Mouse (Mus musculus) layer of hippocampus, adult 2 months (tissue): ENCODE measurements around the gene Sptssa. TPM values are rescaled to one million over a fixed set of nuclear protein-coding genes. Genes with fewer than 3 reads are reported as not detected.
A peak's percentile ranks its signal among the peaks of the same experiment; 100 is the strongest.

Experiments
- DNase-seq, 2 experiments: peaks; one replicate each; pipeline ENCODE4 v3.0.0; 2022; ENCODE audit warnings: low spot score in 2 of 2
- H3K27ac ChIP-seq: fragments of 200-600 bp; 2 replicates; pipeline ENCODE4 v1.8.1; 2022
- H3K4me3 ChIP-seq: fragments of 200-600 bp; 2 replicates; pipeline ENCODE4 v1.8.1; 2022; ENCODE audit warnings: mild to moderate bottlenecking
- CTCF ChIP-seq: fragments of 200-600 bp; conservative IDR thresholded peaks from 2 replicates; pipeline ENCODE4 v1.8.1; 2022; ENCODE audit warnings: antibody characterized with exemption, mild to moderate bottlenecking, moderate library complexity
- total RNA-seq, 2 experiments: library from RNA; stranded (reverse); gene quantifications; 2 replicates each; pipeline ENCODE4 v1.2.3; 2021

The Sptssa gene
- total RNA-seq, 2 experiments from 2014 or later, result 21.9 to 25.1 TPM

DNA sequence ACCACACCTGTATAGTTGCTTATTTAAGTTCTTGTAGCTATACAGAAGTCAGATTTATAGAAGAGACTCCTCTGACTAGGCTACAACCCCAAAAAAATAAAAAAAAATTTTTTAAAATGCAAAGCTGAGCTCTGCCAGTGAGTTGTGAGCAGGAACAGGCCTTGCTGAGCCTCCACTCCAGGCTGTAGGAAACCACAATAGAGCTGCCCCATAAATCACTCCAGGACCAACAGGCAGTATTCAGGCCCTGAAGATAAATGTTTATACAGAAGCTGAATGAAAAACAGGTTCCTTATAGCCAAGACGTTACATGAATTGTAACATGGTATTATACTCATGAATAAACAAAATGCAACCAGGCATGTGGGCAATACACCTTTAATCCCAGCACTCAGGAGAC is 5.2 kb downstream of the Sptssa start:
- peak in 1 of 2 experiments; percentile 1 for DNase-seq
- Histone ChIP-seq H3K27ac (no peak overlapping the region), H3K4me3 (no peak overlapping the region)
- no peak for TF ChIP-seq CTCF

DNA sequence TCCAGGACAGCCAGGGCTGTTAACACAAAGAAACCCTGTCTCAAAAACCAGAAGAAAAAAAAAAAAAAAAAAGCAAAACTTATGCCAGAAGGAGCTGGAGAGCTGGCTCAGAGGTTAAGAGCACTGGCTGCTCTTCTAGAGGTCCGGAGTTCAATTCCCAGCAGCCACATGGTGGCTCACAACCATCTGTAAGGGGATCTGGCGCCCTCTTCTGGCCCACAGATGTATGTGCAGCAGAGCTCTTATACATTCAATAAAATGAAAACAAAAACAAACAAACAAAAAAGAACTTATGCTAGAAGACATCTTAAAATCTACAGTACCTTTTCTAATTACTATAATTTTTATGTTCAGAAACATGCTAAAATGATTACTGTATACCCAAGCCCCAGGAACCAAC is 11.4 kb downstream of the Sptssa start:
- DNase-seq, result no peak
- Histone ChIP-seq H3K4me3 (no peak overlapping the region), H3K27ac (no peak overlapping the region)
- peak; percentile 60 for TF ChIP-seq CTCF

- no peak for DNase-seq
- no peak overlapping the region for H3K27ac ChIP-seq
- TF ChIP-seq CTCF, result no peak
- H3K4me3 ChIP-seq, result no peak overlapping the region
These were observed 13.0 kb downstream of the Sptssa start for GRCm38 (mm10) chr12:54643320-54643892.

DNA sequence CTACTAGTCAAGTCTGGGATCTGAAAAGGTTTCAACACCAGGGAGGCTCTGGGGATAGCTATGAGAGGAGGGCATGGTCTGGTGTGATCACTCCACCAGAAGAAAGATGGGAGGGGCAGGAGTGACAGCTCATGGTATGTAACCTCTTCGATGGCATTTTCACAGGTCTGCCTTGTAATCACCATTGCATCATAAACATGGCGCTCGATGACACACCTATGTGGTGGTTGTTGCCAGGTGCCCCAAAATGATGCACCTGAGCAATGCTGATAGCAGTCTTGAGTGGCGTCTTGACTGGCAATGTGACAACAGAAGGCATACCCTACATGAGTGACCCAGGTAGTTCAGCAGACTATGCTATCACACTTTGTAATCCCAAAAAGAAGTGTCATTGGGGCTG is 15.0 kb downstream of the Sptssa start:
- H3K4me3 ChIP-seq, result no peak overlapping the region
- no peak for DNase-seq
- H3K27ac ChIP-seq, result no peak overlapping the region
- TF ChIP-seq CTCF, result no peak

GRCm38 (mm10) chr12:54640259-54640658 is 16.1 kb downstream of the Sptssa start:
- no peak overlapping the region for H3K4me3 ChIP-seq
- no peak for TF ChIP-seq CTCF
- H3K27ac ChIP-seq, result no peak overlapping the region
- no peak for DNase-seq

DNA sequence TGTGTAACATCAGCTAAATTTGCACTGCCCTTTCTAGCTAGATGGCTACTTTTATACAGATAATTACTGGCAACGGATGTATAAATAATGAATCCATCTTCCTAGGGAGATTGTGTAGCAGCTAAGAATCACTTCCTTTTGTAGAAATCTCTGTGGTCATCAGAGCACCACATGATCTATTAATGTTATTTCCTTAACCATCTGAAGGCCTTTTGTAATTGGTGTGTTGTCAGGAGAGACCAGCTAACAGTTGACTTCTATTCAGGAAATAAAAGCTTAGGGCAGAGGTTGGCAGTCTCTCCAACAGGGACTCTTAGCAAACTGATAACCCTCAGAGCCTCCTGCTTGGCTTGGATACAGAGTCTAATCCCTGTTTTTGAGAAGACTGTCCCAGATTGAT is 19.3 kb downstream of the Sptssa start:
- DNase-seq, result no peak
- Histone ChIP-seq H3K4me3 (no peak overlapping the region), H3K27ac (no peak overlapping the region)
- no peak for TF ChIP-seq CTCF

DNA sequence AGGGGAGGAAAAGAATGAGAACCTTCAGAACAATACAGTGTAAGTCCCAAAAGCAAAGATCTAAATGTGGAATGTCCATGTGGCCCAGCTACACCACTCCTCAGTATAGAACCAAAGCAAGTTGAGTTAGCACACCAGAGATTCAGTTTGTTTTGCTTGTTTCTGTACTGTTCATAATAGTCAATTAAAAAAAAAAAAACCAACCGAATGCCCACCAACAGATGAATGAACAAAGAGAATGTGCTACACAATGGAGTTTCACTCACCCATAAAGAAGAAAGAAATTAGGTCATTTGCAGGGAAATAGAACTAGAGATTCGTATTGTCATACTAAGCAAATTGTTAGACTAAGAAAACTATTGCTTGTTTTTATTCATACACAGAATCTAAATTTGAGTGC is 24.2 kb downstream of the Sptssa start:
- DNase-seq, result no peak
- H3K27ac ChIP-seq, result no peak overlapping the region
- no peak for TF ChIP-seq CTCF
- no peak overlapping the region for H3K4me3 ChIP-seq

DNA sequence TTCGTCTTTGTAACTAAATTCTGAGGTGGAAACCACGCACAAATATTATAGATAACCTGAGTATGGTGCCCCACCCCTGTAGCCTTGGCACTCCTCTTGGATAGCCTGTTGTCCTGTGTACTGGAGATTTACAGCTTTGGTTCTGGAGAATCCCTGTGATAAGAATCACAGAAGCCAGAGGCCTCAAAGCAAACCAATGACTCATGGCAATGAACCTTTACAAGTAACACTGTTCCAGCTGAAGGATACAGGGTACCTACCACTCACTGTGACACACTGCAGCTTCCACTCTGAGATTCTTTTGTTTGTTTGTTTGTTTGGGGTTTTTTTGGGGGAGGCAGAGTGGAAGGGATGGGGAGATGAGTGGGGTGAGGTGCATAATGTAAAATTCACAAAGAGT is 34.4 kb downstream of the Sptssa start:
- TF ChIP-seq CTCF, result no peak
- no peak overlapping the region for H3K27ac ChIP-seq
- H3K4me3 ChIP-seq, result no peak overlapping the region
- DNase-seq, result no peak

DNA sequence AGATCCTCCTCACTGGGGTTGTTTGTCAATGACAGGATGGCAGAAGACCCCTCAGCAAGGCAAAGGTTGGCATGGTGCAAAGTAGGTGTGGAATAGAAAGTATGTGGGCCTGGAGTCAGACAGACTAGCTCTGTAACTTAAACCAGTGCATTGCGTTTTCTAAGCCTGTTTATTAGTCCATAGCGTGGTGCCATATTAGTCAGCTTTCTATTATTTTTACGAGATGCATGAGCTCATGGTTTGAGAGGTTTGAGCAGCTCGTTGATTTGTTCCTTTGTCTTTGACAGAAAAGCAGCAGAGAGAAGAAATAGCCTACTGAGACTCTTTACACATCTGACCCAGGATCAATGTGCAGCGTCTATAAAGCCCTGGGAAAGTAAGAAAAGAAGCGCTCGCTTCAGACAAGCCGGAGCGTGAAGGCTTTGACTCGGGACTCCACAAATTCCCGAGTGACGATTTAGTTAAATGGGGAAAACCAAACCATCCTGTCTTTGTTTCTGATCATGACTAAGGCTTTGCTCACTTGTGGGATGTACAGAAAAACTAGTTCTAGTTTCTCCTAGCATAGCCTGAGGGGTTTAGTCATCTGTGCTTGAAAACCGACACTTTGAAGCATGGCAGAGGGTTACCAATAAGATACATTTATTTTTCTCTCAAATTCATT is 36.2 kb downstream of the Sptssa start:
- DNase-seq, result no peak
- TF ChIP-seq CTCF, result no peak
- H3K27ac ChIP-seq, result no peak overlapping the region
- H3K4me3 ChIP-seq, result no peak overlapping the region

- no peak overlapping the region for H3K4me3 ChIP-seq
- TF ChIP-seq CTCF, result no peak
- no peak overlapping the region for H3K27ac ChIP-seq
- DNase-seq, result no peak
These were observed 47.4 kb downstream of the Sptssa start for GRCm38 (mm10) chr12:54608988-54609387.

DNA sequence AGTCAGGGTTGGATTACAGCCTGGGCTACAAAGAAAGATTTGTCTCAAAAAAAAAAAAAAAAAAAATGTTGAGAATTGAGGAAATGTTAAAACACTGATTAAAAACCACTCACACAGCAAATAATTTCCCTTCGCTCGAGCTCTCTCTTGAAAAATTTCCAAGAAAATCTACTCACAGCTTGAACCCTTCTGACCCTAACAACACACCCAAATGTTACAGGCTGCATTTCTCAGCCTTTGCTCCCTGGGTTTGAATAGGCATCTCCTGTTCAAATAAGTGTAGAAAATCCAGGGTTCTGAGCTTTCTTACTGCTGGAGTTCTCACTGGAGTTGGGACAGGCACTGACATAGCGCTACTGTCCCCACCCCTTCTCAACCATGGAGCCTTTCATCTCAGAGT is 51.2 kb downstream of the Sptssa start:
- no peak overlapping the region for H3K27ac ChIP-seq
- no peak for DNase-seq
- TF ChIP-seq CTCF, result no peak

DNA sequence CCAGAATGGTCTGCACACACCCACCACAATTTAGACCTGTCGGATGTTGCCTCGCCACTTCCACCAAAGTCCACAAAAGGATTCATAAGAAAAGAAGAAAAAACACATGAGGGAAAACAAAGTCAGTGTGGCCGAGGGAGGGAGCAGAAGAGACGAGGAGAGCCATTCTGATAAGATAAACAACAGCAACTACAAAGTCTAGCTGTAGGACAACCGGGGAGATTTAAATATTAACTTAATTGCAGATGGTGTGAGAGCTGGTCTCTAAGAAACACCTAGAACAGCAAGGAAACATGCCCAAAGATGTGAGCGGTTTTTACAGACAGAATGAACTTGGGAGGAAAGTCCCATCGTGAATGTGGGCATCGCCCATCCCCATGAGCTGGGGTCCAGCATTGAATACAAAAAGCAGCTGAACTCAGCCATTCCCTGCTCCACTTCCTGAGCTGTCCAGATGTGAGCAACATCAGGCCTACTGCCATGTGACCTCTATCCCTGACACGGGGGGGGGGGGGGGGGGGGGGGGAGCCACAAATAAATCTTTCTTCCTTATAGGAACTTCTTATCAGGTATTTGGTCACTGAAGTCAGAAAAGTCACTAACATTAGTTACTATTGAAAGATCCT is 52.7 kb downstream of the Sptssa start:
- no peak overlapping the region for H3K4me3 ChIP-seq

More for the DNA sequence above, 51.2 kb downstream of the Sptssa start:
- no peak overlapping the region for H3K4me3 ChIP-seq

GRCm38 (mm10) chr12:54600482-54600881 is 55.9 kb downstream of the Sptssa start:
- no peak overlapping the region for H3K4me3 ChIP-seq
- no peak for TF ChIP-seq CTCF
- DNase-seq, result peak; percentile 68 to 83
- peak overlapping the region; percentile 65; the same call in 1 of the 2 replicates for H3K27ac ChIP-seq

More for the DNA sequence above, 52.7 kb downstream of the Sptssa start:
- no peak for DNase-seq
- TF ChIP-seq CTCF, result no peak
- no peak overlapping the region for H3K27ac ChIP-seq

DNA sequence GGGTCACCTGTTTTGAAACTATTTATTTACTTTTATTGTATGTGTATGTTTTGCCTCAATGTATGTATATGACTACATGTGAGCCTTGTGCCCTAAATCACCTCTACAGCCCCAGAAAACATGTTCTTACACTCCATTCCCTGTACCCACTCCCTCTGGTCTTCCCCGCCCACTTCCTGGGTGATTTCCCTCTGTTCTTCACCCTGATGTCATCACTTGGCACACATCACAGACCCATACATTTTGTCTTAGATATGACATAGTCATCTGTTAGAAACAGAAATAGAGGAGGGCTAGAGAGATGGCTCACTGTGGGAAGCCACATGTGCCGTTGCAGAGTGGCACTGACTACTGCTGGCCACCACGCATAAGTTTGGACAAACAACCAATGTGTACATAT is 58.0 kb downstream of the Sptssa start:
- no peak overlapping the region for H3K27ac ChIP-seq
- no peak for TF ChIP-seq CTCF

More for the DNA sequence above, 58.0 kb downstream of the Sptssa start:
- no peak for DNase-seq
- H3K4me3 ChIP-seq, result no peak overlapping the region
